Mouse (Mus musculus) heart, postnatal 10 days (tissue): ENCODE measurements at regions not wholly inside any gene's neighbourhood (a gene's known extent, or its start where the extent isn't known, plus 50 kb on each side); places are given as distances from the start of the nearest gene placed in this dataset.

ENCODE experiments used
- DNase-seq, 2 experiments: peaks; one replicate each; pipeline ENCODE4 v3.0.0; 2021
- intact Hi-C: fragments of 180-260 bp; cut with DNase I; formaldehyde crosslinking; loops from one replicate; pipeline ENCODE4 v1.15.1; 2025

DNA sequence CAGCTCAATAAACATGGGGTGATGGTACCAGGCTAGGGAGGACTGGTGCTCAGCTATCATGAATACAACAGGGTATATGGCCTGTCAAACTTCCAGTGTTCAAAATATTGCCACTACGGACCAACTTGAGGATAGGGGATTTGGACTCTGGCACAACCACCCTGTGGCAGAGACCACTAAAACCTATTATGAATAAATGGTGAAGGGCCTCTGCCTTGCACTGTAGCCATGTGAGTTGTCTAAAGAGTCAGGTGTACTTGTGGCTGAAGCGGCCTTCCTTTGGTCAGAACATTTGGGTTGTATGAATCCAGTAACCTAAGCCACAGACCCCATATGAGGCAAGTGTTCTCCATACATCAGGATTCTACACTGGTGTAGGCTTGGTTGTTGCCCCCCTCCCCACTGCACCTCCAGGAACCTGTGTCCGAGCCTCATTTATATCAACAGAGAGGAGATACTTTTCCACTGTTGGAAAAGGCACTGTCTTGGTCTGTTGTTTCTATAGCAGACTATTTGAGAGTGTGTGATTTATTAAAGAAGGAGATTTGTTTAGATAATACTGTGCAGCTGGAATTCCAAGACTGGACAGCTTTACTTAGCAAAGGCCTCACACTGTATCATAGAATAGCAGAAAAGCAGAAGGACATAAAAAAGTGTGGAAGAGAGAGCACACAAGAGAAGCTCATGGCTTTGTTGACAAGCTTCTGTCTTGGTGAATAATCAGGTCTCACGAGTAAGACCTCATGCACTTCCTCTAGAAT, 112.2 kb upstream of the Nxt1 start:
- intact Hi-C loops: no loop called here
- no peak for DNase-seq

GRCm38 (mm10) chr2:148559376-148559775, 113.0 kb upstream of the Nxt1 start:
- intact Hi-C loops: no loop called here

GRCm38 (mm10) chr2:148558365-148558764, 114.0 kb upstream of the Nxt1 start:
- DNase-seq: no peak
- intact Hi-C loops: no loop called here

More at GRCm38 (mm10) chr2:148559376-148559775, 113.0 kb upstream of the Nxt1 start:
- DNase-seq: no peak

DNA sequence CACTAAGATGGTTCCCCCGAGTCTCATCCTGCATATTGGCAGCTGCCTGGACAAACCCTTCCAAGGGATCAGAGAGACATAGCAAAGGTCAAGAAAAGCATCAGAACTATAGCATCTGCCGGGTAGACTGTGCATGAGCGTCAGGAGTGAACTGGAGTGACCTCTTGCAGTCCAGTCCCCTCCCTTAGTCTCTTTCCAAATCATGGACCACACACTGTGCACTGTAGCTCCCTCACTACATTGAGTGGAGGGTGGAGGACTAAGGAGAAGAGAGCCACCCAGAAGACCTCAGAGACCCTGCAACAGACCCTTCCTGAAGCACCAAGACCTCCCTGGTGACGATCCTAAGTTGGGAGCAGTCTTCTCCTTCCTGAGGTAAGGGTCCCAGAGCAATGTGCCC, 107.8 kb upstream of the Cd93 start:
- intact Hi-C loops: no loop called here
- peak; percentile 24 to 25 for DNase-seq

- intact Hi-C loops: no loop called here
- DNase-seq: no peak
Measured at GRCm38 (mm10) chr2:148549618-148550017, 106.3 kb upstream of the Cd93 start.

DNA sequence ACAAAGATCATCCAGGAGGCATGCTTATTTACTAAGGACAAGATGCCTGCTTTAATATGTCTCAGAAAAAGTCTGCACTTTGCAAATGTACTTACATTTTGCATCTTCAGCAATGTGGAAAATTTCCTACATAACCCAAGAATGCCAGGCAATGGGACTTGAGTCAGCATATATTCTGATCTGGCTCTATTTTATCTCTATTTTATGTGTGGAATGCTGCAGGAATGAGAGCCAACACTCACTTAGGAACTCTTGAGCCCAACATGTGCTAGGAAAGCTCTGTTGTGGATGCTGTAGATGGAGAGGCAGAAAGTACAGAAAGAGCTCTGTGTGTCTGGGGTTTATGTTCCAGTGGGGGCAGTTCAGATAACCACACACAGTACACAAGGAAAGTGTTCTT, 99.0 kb upstream of the Cd93 start:
- intact Hi-C loops: no loop called here
- DNase-seq: no peak

GRCm38 (mm10) chr2:148537914-148538510, 94.6 kb upstream of the Cd93 start:
- intact Hi-C loops: loop anchor here (5.0 kb wide), 2 partner anchors 34 to 131 kb away; partner anchors contain the start of gene Thbd
- DNase-seq: no peak

- intact Hi-C loops: loop anchor here (5.0 kb wide), 2 partner anchors 35 to 130 kb away; partner anchors contain the start of gene Thbd
- DNase-seq: no peak
Measured at GRCm38 (mm10) chr2:148537251-148537650, 93.9 kb upstream of the Cd93 start.

GRCm38 (mm10) chr2:148536608-148537007, 93.2 kb upstream of the Cd93 start:
- intact Hi-C loops: loop anchor here (5.0 kb wide), 2 partner anchors 36 to 129 kb away; partner anchors contain the start of gene Thbd
- no peak for DNase-seq

GRCm38 (mm10) chr2:148535562-148536180, 92.3 kb upstream of the Cd93 start:
- intact Hi-C loops: loop anchor here (2.0 to 5.0 kb wide), 3 partner anchors 37 to 128 kb away; partner anchors contain the start of gene Thbd

GRCm38 (mm10) chr2:148532051-148532450, 88.7 kb upstream of the Cd93 start:
- intact Hi-C loops: no loop called here
- DNase-seq: no peak

More at GRCm38 (mm10) chr2:148535562-148536180, 92.3 kb upstream of the Cd93 start:
- peak; percentile 64 to 73 for DNase-seq

DNA sequence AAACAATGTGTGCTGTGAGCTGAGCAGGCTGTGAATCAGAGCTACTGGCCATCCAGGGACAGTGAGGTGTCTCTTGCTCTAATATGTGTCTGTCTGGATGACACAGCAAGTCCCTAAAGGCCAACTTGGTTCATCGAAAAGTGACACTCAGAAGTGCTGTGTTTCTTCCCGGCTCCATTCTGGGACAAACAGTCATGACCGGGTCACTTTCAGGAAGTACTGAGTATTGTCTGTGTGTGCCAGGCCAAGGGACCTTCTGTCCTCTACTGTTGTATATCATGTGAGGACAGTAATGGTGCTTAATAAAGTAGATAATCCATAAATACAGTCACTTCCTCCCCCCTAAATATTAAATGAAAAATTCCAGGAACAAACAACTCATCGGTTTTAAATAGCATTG, 87.2 kb upstream of the Cd93 start:
- DNase-seq: no peak
- intact Hi-C loops: no loop called here

GRCm38 (mm10) chr2:148529900-148530299, 86.5 kb upstream of the Cd93 start:
- intact Hi-C loops: no loop called here
- DNase-seq: no peak

DNA sequence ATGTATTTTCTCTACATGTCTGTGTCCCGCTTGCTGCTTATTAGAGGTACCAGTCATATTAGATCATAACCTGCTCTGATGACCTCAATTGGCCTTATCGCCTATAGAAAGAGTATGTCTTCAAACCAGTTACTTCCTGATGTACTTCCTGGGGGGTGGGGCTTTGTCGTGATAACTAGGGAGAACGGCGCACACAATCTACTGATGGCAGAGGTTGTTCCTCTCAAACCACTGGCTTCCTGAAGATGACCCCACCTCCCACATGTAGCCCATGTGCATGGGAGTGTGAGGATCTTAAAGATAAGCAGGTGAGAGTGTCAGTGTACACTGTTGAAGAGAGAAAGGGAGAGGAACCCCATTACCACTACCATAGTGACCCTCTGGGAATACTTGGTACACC, 84.4 kb upstream of the Cd93 start:
- no peak for DNase-seq
- intact Hi-C loops: no loop called here

GRCm38 (mm10) chr2:148525496-148525895, 82.1 kb upstream of the Cd93 start:
- intact Hi-C loops: no loop called here
- DNase-seq: no peak

- DNase-seq: no peak
- intact Hi-C loops: no loop called here
Measured at GRCm38 (mm10) chr2:148523401-148523800, 80.0 kb upstream of the Cd93 start.

GRCm38 (mm10) chr2:148522936-148523335, 79.6 kb upstream of the Cd93 start:
- intact Hi-C loops: no loop called here

GRCm38 (mm10) chr2:148521966-148522575, 78.7 kb upstream of the Cd93 start:
- intact Hi-C loops: no loop called here
- peak; percentile 43 to 54 for DNase-seq

More at GRCm38 (mm10) chr2:148522936-148523335, 79.6 kb upstream of the Cd93 start:
- DNase-seq: no peak

- no peak for DNase-seq
- intact Hi-C loops: no loop called here
Measured at GRCm38 (mm10) chr2:148520291-148520690, 76.9 kb upstream of the Cd93 start.

DNA sequence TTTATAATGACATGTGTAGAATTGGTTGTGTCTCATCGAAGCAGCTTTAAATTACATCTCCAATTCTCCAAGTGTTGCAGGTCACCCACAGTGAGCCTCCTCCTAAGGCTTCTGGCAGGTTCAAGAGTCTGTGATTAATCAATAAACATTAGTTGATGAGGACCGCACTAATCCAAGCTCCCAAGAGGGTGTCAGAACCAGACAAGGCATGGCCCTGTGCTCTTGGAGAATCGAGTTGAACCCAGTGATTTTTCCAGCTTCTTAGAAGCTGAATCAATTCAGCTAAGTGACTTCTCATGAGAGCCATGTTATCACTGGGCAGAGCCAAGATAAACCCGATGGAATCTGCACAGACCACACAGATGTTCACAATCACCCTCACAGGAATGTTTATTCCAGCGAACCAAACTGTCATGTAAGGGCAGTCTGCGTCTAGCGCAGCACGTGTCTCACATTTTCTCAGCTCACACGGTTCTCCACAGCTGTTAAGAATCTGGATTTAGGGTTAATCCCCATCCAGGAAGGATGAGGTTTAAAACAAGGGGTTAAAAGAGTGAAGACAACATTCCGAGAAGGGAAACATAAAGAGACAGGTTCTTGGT, 76.4 kb upstream of the Cd93 start:
- no peak for DNase-seq
- intact Hi-C loops: no loop called here

DNA sequence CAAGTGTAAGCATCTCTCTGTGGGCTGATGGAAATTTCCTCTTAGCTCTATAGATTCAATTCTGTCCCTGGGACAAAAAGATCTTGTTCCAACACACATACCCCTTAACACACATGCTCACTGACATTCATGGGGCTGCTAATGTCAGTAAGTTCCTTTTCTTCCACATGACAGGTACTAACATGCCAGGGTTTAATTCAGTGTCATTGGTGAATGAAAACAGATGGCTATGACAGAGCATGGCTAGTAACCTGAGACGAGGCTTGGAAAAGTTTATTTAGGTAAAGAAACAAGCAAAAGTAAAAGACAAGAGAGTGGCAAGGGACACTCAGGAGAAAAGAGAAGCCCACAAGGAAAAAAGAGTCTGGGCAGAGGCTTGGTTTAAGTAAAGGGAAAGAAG, 74.5 kb upstream of the Cd93 start:
- no peak for DNase-seq
- intact Hi-C loops: no loop called here
